In the genomic region with DNA sequence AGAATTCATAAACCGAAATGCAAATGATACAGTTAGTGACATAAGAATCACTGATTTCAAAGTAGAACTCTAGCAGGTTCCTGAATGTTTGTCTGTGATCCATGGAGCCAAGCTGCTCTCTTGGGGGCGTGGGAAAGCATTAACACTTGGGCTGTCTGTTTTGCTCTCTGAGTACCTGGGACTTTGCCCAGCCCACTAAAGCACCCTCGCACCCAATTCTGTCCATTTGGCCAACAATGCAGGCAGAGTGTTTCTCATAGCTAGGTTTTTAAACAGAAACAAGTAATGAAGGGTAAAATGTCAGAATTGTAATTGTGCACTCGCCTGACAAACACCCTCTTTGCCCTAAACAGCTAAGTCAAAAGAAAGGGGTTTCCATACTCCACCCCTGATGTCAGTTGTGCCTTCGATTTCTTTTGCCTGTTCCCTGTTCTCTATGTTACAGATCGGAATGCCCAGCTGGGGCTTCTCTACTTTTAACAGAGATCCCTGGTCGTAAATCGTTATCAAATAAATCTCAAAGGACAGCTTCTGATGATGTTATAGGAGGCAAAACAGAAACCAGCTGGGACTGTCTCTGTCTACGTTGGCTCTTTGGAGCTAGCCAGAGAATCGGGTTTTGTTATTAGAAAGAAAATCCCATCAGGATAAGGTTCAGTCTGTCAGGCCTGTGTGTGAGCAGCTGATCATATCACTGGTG, we compare ENCODE assay signal across 13 mouse cellular contexts. TPM values are rescaled to one million over a fixed set of nuclear protein-coding genes. Genes with fewer than 3 reads are reported as not detected.
DNase-seq lines count a peak whose midpoint lies in the region; ATAC-seq and TF ChIP-seq lines count a peak whose summit lies in the region.
"Had no signal": no experiment of that assay in that cellular context is flagged by ENCODE, and none has a peak within 500 bp of the region (broad histone marks: within the 10 kb centered on the region; RNA-seq: fewer than 3 reads in every experiment).

No protein-coding gene starts in this region.

- peak; percentile 39; the same call in 1 of the 2 replicates for ATAC-seq in forebrain, embryonic 13.5 days
- peak; percentile 60 for ATAC-seq in kidney, embryonic 15.5 days (replicated peaks; ENCODE audit: low FRiP score)
- no peak for ATAC-seq in limb, embryonic 14.5 days (ENCODE audit: low FRiP score, low read depth)
- no peak for ATAC-seq in midbrain, embryonic 15.5 days (replicated peaks)

- H3K4me2 ChIP-seq in forebrain, embryonic 13.5 days = peak overlapping the region; percentile 27; the same call in 1 of the 2 replicates
- H3K4me2 ChIP-seq in kidney, embryonic 15.5 days = peak overlapping the region; percentile 75
- peak overlapping the region; percentile 35 for H3K4me2 ChIP-seq in limb, embryonic 14.5 days (replicated peaks; ENCODE audit: low read depth, low read length, severe bottlenecking)
- H3K4me2 ChIP-seq in midbrain, embryonic 15.5 days = no peak overlapping the region
- H3K4me2 ChIP-seq: liver, embryonic 11.5 days had no signal

- DNase-seq in forebrain, embryonic 10.5 days (ENCODE audit: extremely low spot score, low spot score) = no peak
- DNase-seq in kidney, postnatal 25 days = no peak
- DNase-seq in limb, embryonic 14.5 days (ENCODE audit: low spot score) = no peak
- no peak for DNase-seq in layer of hippocampus, adult 8-10 months (ENCODE audit: low spot score in 2 of 2)
- DNase-seq: layer of hippocampus, adult 9-11 months; midbrain, embryonic 14.5 days; right cerebral cortex, adult 18-20 months had no signal

- TF ChIP-seq POLR2A in limb, embryonic 14.5 days (IDR thresholded peaks at IDR 0.05; ENCODE audit: borderline replicate concordance, extremely low read depth, insufficient read depth, insufficient read length) = no peak

- H3K9ac ChIP-seq in forebrain, embryonic 13.5 days = 0 out of 2 replicates have a peak overlapping the region, but pooled peaks have one; percentile 6
- H3K9ac ChIP-seq in kidney, embryonic 15.5 days = no peak overlapping the region
- H3K9ac ChIP-seq in limb, embryonic 14.5 days (ENCODE audit: low read depth, low read length, severe bottlenecking) = no peak overlapping the region
- no peak overlapping the region for H3K9ac ChIP-seq in midbrain, embryonic 15.5 days

- H3K4me1 ChIP-seq in forebrain, embryonic 13.5 days = peaks cover 24% of the 10 kb centered on the region
- peaks cover 29% of the 10 kb centered on the region for H3K4me1 ChIP-seq in forebrain, embryonic 10.5 days
- peaks cover 66% of the 10 kb centered on the region for H3K4me1 ChIP-seq in kidney, embryonic 15.5 days
- H3K4me1 ChIP-seq in brown adipose tissue, adult 24 weeks (ENCODE audit: control insufficient read depth, insufficient read depth, insufficient read length, low read length) = peaks cover 12% of the 10 kb centered on the region
- peaks cover 27% of the 10 kb centered on the region for H3K4me1 ChIP-seq in limb, embryonic 14.5 days (ENCODE audit: control insufficient read depth, insufficient read depth, low read length)
- H3K4me1 ChIP-seq in midbrain, embryonic 15.5 days = peaks cover 7% of the 10 kb centered on the region; the same call in 1 of the 2 replicates

- H3K36me3 ChIP-seq in forebrain, embryonic 13.5 days (ENCODE audit: poor library complexity, severe bottlenecking) = no peaks in the 10 kb centered on the region
- no peaks in the 10 kb centered on the region for H3K36me3 ChIP-seq in forebrain, embryonic 10.5 days (replicated peaks)
- H3K36me3 ChIP-seq in kidney, embryonic 15.5 days = no peaks in the 10 kb centered on the region
- H3K36me3 ChIP-seq in limb, embryonic 14.5 days (ENCODE audit: control insufficient read depth, insufficient read depth, low read length) = no peaks in the 10 kb centered on the region
- H3K36me3 ChIP-seq in midbrain, embryonic 15.5 days (replicated peaks) = no peaks in the 10 kb centered on the region

- no peak overlapping the region for H3K4me3 ChIP-seq in forebrain, embryonic 13.5 days
- no peak overlapping the region for H3K4me3 ChIP-seq in forebrain, embryonic 10.5 days
- H3K4me3 ChIP-seq in kidney, embryonic 15.5 days (replicated peaks) = peak overlapping the region; percentile 54
- peak overlapping the region; percentile 9 for H3K4me3 ChIP-seq in brown adipose tissue, adult 24 weeks (ENCODE audit: insufficient read depth, low read depth, low read length)
- H3K4me3 ChIP-seq in limb, embryonic 14.5 days (replicated peaks; ENCODE audit: low read length) = no peak overlapping the region; the same call in 1 of the 2 replicates
- no peak overlapping the region for H3K4me3 ChIP-seq in midbrain, embryonic 15.5 days

- H3K27me3 ChIP-seq in forebrain, embryonic 13.5 days = no peaks in the 10 kb centered on the region
- no peaks in the 10 kb centered on the region for H3K27me3 ChIP-seq in forebrain, embryonic 10.5 days (ENCODE audit: poor library complexity, severe bottlenecking)
- H3K27me3 ChIP-seq in kidney, embryonic 15.5 days = no peaks in the 10 kb centered on the region
- no peaks in the 10 kb centered on the region for H3K27me3 ChIP-seq in limb, embryonic 14.5 days (ENCODE audit: control insufficient read depth, insufficient read depth, low read length)
- no peaks in the 10 kb centered on the region for H3K27me3 ChIP-seq in midbrain, embryonic 15.5 days (replicated peaks)

- no peaks in the 10 kb centered on the region for H3K9me3 ChIP-seq in forebrain, embryonic 13.5 days (replicated peaks)
- H3K9me3 ChIP-seq in forebrain, embryonic 10.5 days = no peaks in the 10 kb centered on the region
- H3K9me3 ChIP-seq in kidney, embryonic 15.5 days (replicated peaks) = no peaks in the 10 kb centered on the region
- no peaks in the 10 kb centered on the region for H3K9me3 ChIP-seq in limb, embryonic 14.5 days (ENCODE audit: control insufficient read depth, low read length)
- no peaks in the 10 kb centered on the region for H3K9me3 ChIP-seq in midbrain, embryonic 15.5 days

- WGBS in forebrain, embryonic 13.5 days = 59% methylated on average over 10 of the region's 10 CpGs
- WGBS in forebrain, embryonic 10.5 days = 79% methylated on average over 10 of the region's 10 CpGs
- 29% methylated on average over 10 of the region's 10 CpGs for WGBS in kidney, embryonic 15.5 days
- 44% methylated on average over 10 of the region's 10 CpGs for WGBS in limb, embryonic 14.5 days
- 69% methylated on average over 10 of the region's 10 CpGs for WGBS in midbrain, embryonic 15.5 days

- no peak overlapping the region for H3K27ac ChIP-seq in forebrain, embryonic 13.5 days
- H3K27ac ChIP-seq in forebrain, embryonic 10.5 days = no peak overlapping the region
- H3K27ac ChIP-seq in kidney, embryonic 15.5 days = peak overlapping the region; percentile 73
- peak overlapping the region; percentile 3; the same call in 1 of the 2 replicates for H3K27ac ChIP-seq in brown adipose tissue, adult 24 weeks (replicated peaks; ENCODE audit: low read depth, low read length)
- no peak overlapping the region for H3K27ac ChIP-seq in limb, embryonic 14.5 days (replicated peaks; ENCODE audit: low read depth, low read length)
- H3K27ac ChIP-seq in midbrain, embryonic 15.5 days = no peak overlapping the region

RNA-seq across cellular contexts. Expression of a gene that starts 5.1 kb away (rescaled TPM):
- polyA plus RNA-seq in forebrain, embryonic 13.5 days (2015; fragmentation: Nextera tagmentation; extraction: Ambion mirVana) = 6.6 and 7.3 TPM in 2 replicates
- polyA plus RNA-seq in forebrain, embryonic 10.5 days (2016; fragmentation: Nextera tagmentation; extraction: Ambion mirVana) = 11.7 and 14.0 TPM in 2 replicates
- polyA plus RNA-seq in kidney, embryonic 15.5 days (2015; fragmentation: Nextera tagmentation; extraction: Ambion mirVana) = 102 and 118 TPM in 2 replicates
- polyA plus RNA-seq in brown adipose tissue, adult 24 weeks (2012; ENCODE audit: insufficient read depth, insufficient read length, missing spikeins) = 96.4 and 96.5 TPM in 2 replicates
- polyA plus RNA-seq in limb, embryonic 14.5 days (2012; rRNA removed) = 44.5 and 56.9 TPM in 2 replicates
- polyA plus RNA-seq in limb, embryonic 14.5 days (2014; fragmentation: Nextera tagmentation; extraction: Ambion mirVana) = 94.4 and 107 TPM in 2 replicates
- polyA plus RNA-seq in midbrain, embryonic 15.5 days (2015; fragmentation: Nextera tagmentation; extraction: Ambion mirVana) = 7.0 and 7.8 TPM in 2 replicates
- 1 to 10 TPM; 2.1 to 4.3 (median 3.5) TPM for total RNA-seq in layer of hippocampus, adult 8-10 months (2022)
- total RNA-seq: common myeloid progenitor, adult 5-6 weeks had no signal

Comparison
In these comparisons a context has a peak if more than half of its experiments do, and no peak if none do; other contexts are left out.
1. ATAC-seq: peak in forebrain, embryonic 13.5 days (single experiment) and kidney, embryonic 15.5 days (single experiment); none in limb, embryonic 14.5 days (single experiment) and midbrain, embryonic 15.5 days (single experiment).
2. H3K27ac ChIP-seq: peak in kidney, embryonic 15.5 days (single experiment) and brown adipose tissue, adult 24 weeks (single experiment); none in forebrain, embryonic 13.5 days (single experiment), forebrain, embryonic 10.5 days (single experiment), limb, embryonic 14.5 days (single experiment) and midbrain, embryonic 15.5 days (single experiment).
3. H3K4me3 ChIP-seq: peak in kidney, embryonic 15.5 days (single experiment) and brown adipose tissue, adult 24 weeks (single experiment); none in forebrain, embryonic 13.5 days (single experiment), forebrain, embryonic 10.5 days (single experiment), limb, embryonic 14.5 days (single experiment) and midbrain, embryonic 15.5 days (single experiment).